Mouse (Mus musculus): ENCODE measurements at regions not wholly inside any gene's neighbourhood (a gene's known extent, or its start where the extent isn't known, plus 50 kb on each side); places are given as distances from the start of the nearest gene placed in this dataset.

DNA sequence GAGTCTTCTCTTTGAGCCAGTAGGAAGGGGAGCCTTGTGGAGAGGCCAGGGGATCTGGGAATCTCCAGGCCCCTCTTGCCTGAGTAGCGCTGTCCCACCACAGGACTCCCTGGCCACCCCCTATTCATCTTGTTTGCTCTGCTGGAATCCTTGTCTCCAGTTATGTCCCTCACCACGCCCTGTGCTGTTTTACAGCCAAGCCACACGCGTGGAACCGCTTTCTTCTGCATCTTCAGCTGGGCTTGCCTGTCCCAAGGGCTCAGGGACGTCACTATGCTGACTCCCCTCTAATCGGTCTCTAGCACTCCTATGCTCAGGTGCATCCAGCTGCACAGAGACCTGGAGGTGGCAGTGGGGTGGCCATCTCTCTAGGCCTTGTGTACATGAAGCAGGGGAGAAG, 151.3 kb downstream of the Pja1 start:
- H3ac ChIP-seq (ENCODE audit: control insufficient read depth, insufficient read length, low read depth), result no peak overlapping the region
- no peak overlapping the region for H3K4me3 ChIP-seq (ENCODE audit: insufficient read depth, poor library complexity, severe bottlenecking)
- no peaks in the 10 kb centered on the region for H3K79me3 ChIP-seq (ENCODE audit: low read depth)
- H3K36me3 ChIP-seq (ENCODE audit: control insufficient read depth, insufficient read depth), result no peaks in the 10 kb centered on the region
- H3K79me2 ChIP-seq (ENCODE audit: control insufficient read depth, insufficient read depth), result no peaks in the 10 kb centered on the region
- TF ChIP-seq MYOD1 (IDR thresholded peaks at IDR 0.05; ENCODE audit: control insufficient read depth, insufficient read length, low read depth) (no peak), MYOG (IDR thresholded peaks at IDR 0.05; ENCODE audit: control insufficient read depth, extremely low read depth, insufficient read length) (no peak), FOSL1 (IDR thresholded peaks at IDR 0.05; ENCODE audit: insufficient read depth, low read length, poor library complexity, severe bottlenecking) (no peak), USF1 (IDR thresholded peaks at IDR 0.05; ENCODE audit: low read depth) (no peak), CEBPB (IDR thresholded peaks at IDR 0.05; ENCODE audit: low read depth) (no peak), CTCF (IDR thresholded peaks at IDR 0.05; ENCODE audit: control insufficient read depth, insufficient read depth, insufficient read length) (no peak), MAX (IDR thresholded peaks at IDR 0.05) (no peak)
- H3K27me3 ChIP-seq (ENCODE audit: control insufficient read depth, insufficient read depth, insufficient read length), result no peaks in the 10 kb centered on the region

DNA sequence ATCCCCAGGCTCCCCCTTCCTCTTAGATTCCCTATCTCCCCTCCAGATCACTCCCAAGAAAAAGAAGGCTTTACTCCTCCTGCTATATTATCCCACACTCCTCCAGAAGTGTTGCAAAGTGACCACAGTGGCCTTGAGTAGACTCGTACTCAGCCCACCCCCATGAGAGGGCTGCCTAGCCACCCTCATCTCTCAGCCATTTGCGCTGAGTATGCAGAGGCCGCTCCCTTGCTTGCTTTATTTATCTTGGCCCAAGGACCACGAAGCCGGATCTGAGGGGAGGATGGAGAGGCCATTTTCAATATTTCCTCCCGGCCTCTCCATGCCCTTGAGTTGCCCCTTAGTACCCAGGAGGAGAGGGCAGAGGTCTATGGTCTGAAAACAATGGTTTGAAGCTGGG, 151.9 kb downstream of the Pja1 start:
- no peaks in the 10 kb centered on the region for H3K27me3 ChIP-seq (ENCODE audit: control insufficient read depth, insufficient read depth, insufficient read length)
- TF ChIP-seq MYOG (IDR thresholded peaks at IDR 0.05; ENCODE audit: control insufficient read depth, extremely low read depth, insufficient read length), result no peak
- TF ChIP-seq MAX (IDR thresholded peaks at IDR 0.05), result no peak
- no peak for TF ChIP-seq USF1 (IDR thresholded peaks at IDR 0.05; ENCODE audit: low read depth)
- no peak for TF ChIP-seq CTCF (IDR thresholded peaks at IDR 0.05; ENCODE audit: control insufficient read depth, insufficient read depth, insufficient read length)
- no peak for TF ChIP-seq FOSL1 (IDR thresholded peaks at IDR 0.05; ENCODE audit: insufficient read depth, low read length, poor library complexity, severe bottlenecking)
- no peak for TF ChIP-seq CEBPB (IDR thresholded peaks at IDR 0.05; ENCODE audit: low read depth)
- TF ChIP-seq MYOD1 (IDR thresholded peaks at IDR 0.05; ENCODE audit: control insufficient read depth, insufficient read length, low read depth), result no peak

DNA sequence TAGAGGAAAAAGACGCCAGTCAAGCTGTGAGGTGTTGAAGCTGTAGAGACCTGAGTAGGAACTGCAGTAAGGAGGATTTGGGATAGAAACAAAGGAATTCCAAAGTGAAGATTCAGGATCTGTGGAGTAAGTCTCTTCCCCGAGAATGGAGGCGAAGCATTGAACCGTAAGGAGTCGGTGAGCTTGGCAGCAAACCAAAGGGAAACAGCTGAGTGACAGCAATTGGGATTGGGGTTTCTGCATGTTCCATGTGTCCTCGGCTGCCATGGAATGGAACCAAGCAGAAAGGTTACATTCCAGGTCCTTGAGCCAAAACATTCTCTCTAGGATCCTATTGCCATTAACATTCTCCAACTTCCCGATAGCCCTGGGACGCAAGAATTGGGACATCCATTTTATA, 152.9 kb downstream of the Pja1 start:
- Histone ChIP-seq H3K79me3 (ENCODE audit: low read depth) (no peaks in the 10 kb centered on the region), H3K4me3 (ENCODE audit: insufficient read depth, poor library complexity, severe bottlenecking) (no peak overlapping the region), H3K36me3 (ENCODE audit: control insufficient read depth, insufficient read depth) (no peaks in the 10 kb centered on the region), H3K27me3 (ENCODE audit: control insufficient read depth, insufficient read depth, insufficient read length) (no peaks in the 10 kb centered on the region), H3K79me2 (ENCODE audit: control insufficient read depth, insufficient read depth) (no peaks in the 10 kb centered on the region), H3ac (ENCODE audit: control insufficient read depth, insufficient read length, low read depth) (no peak overlapping the region)
- TF ChIP-seq CEBPB (IDR thresholded peaks at IDR 0.05; ENCODE audit: low read depth) (no peak), CTCF (IDR thresholded peaks at IDR 0.05; ENCODE audit: control insufficient read depth, insufficient read depth, insufficient read length) (no peak), MAX (IDR thresholded peaks at IDR 0.05) (no peak), MYOD1 (IDR thresholded peaks at IDR 0.05; ENCODE audit: control insufficient read depth, insufficient read length, low read depth) (no peak), MYOG (IDR thresholded peaks at IDR 0.05; ENCODE audit: control insufficient read depth, extremely low read depth, insufficient read length) (no peak), FOSL1 (IDR thresholded peaks at IDR 0.05; ENCODE audit: insufficient read depth, low read length, poor library complexity, severe bottlenecking) (no peak), USF1 (IDR thresholded peaks at IDR 0.05; ENCODE audit: low read depth) (no peak)

More for the DNA sequence above, 151.9 kb downstream of the Pja1 start:
- no peaks in the 10 kb centered on the region for H3K79me3 ChIP-seq (ENCODE audit: low read depth)
- H3K36me3 ChIP-seq (ENCODE audit: control insufficient read depth, insufficient read depth), result no peaks in the 10 kb centered on the region
- no peaks in the 10 kb centered on the region for H3K79me2 ChIP-seq (ENCODE audit: control insufficient read depth, insufficient read depth)
- no peak overlapping the region for H3ac ChIP-seq (ENCODE audit: control insufficient read depth, insufficient read length, low read depth)
- no peak overlapping the region for H3K4me3 ChIP-seq (ENCODE audit: insufficient read depth, poor library complexity, severe bottlenecking)

DNA sequence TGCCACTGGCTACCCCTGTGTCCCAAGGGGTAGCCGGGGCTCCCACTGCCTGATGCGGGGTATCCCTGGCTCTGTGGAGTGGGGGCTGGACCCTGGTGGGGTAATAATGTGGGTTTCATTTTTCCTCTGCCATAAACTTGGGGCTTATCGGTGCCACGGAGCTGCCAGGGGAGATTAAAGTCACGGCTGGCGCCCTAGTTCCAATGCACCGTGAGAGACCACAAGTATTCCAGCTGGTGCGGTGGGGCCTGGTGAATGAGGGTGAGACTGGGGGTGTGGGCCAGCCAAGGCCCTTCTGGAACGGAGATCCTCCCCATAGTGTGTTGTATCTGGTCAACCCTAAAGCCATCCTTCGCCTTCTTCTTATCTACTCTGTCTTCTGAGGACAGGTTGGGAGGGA, 153.3 kb downstream of the Pja1 start:
- Histone ChIP-seq H3K79me3 (ENCODE audit: low read depth) (no peaks in the 10 kb centered on the region), H3K4me3 (ENCODE audit: insufficient read depth, poor library complexity, severe bottlenecking) (no peak overlapping the region), H3K36me3 (ENCODE audit: control insufficient read depth, insufficient read depth) (no peaks in the 10 kb centered on the region), H3K27me3 (ENCODE audit: control insufficient read depth, insufficient read depth, insufficient read length) (no peaks in the 10 kb centered on the region), H3K79me2 (ENCODE audit: control insufficient read depth, insufficient read depth) (no peaks in the 10 kb centered on the region), H3ac (ENCODE audit: control insufficient read depth, insufficient read length, low read depth) (no peak overlapping the region)
- TF ChIP-seq FOSL1 (IDR thresholded peaks at IDR 0.05; ENCODE audit: insufficient read depth, low read length, poor library complexity, severe bottlenecking) (no peak), CEBPB (IDR thresholded peaks at IDR 0.05; ENCODE audit: low read depth) (no peak), MYOG (IDR thresholded peaks at IDR 0.05; ENCODE audit: control insufficient read depth, extremely low read depth, insufficient read length) (no peak), MAX (IDR thresholded peaks at IDR 0.05) (no peak), USF1 (IDR thresholded peaks at IDR 0.05; ENCODE audit: low read depth) (no peak), MYOD1 (IDR thresholded peaks at IDR 0.05; ENCODE audit: control insufficient read depth, insufficient read length, low read depth) (no peak), CTCF (IDR thresholded peaks at IDR 0.05; ENCODE audit: control insufficient read depth, insufficient read depth, insufficient read length) (no peak)

DNA sequence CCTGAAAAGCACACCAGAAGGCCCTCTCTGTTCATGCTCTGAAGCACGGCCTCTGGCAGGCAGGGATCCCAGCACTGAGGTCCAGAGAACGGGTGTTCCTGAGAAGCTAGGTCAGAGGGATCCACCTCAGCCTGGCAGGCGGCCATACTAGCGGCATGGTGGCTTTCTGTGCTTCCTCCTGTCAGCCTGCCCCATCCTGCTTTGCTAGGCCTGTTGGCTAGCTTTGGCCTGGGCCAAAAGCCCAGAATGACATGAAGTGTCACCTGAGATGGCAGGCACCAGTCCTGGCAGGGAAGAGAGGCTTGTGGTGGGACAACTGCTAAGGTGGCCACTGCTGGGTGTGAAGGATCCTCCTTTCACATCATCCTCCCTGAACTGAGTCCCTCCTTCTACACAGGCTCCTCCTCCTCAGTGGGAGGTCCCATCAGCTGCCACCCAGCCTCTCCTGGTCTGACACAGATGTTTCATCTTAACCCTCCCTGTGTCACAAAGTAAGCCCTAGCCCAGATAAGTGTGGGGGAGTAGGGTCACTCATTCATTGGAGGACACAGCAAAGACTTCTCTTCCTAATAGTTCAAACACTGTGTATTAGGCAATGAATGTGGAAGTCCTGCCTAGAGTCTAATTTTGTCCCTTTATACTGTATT, 154.5 kb downstream of the Pja1 start:
- no peaks in the 10 kb centered on the region for H3K36me3 ChIP-seq (ENCODE audit: control insufficient read depth, insufficient read depth)
- no peaks in the 10 kb centered on the region for H3K79me2 ChIP-seq (ENCODE audit: control insufficient read depth, insufficient read depth)
- no peak overlapping the region for H3ac ChIP-seq (ENCODE audit: control insufficient read depth, insufficient read length, low read depth)
- TF ChIP-seq CEBPB (IDR thresholded peaks at IDR 0.05; ENCODE audit: low read depth) (no peak), MYOG (IDR thresholded peaks at IDR 0.05; ENCODE audit: control insufficient read depth, extremely low read depth, insufficient read length) (no peak), MAX (IDR thresholded peaks at IDR 0.05) (no peak), USF1 (IDR thresholded peaks at IDR 0.05; ENCODE audit: low read depth) (no peak), FOSL1 (IDR thresholded peaks at IDR 0.05; ENCODE audit: insufficient read depth, low read length, poor library complexity, severe bottlenecking) (no peak), CTCF (IDR thresholded peaks at IDR 0.05; ENCODE audit: control insufficient read depth, insufficient read depth, insufficient read length) (no peak), MYOD1 (IDR thresholded peaks at IDR 0.05; ENCODE audit: control insufficient read depth, insufficient read length, low read depth) (no peak)
- H3K27me3 ChIP-seq (ENCODE audit: control insufficient read depth, insufficient read depth, insufficient read length), result no peaks in the 10 kb centered on the region
- no peaks in the 10 kb centered on the region for H3K79me3 ChIP-seq (ENCODE audit: low read depth)
- H3K4me3 ChIP-seq (ENCODE audit: insufficient read depth, poor library complexity, severe bottlenecking), result no peak overlapping the region
